Mouse (Mus musculus) cerebellum, adult 11 months (tissue): ENCODE measurements at regions not wholly inside any gene's neighbourhood (a gene's known extent, or its start where the extent isn't known, plus 50 kb on each side); places are given as distances from the start of the nearest gene placed in this dataset.

Experiments used
- DNase-seq: peaks from one replicate; pipeline ENCODE4 v3.0.0; 2022

- no peak for DNase-seq
Observed at GRCm38 (mm10) chr3:35560425-35560824, 193.5 kb upstream of the Atp11b start.

GRCm38 (mm10) chr3:35574402-35574801 is 179.5 kb upstream of the Atp11b start:
- peak; percentile 2 for DNase-seq
